Comparison of ENCODE assay signal across 10 mouse cellular contexts in genomic region chr2:134527419-134528114, GRCm38 (mm10). TPM values are rescaled to one million over a fixed set of nuclear protein-coding genes. Genes with fewer than 3 reads are reported as not detected.
DNase-seq lines count a peak whose midpoint lies in the region; ATAC-seq lines count a peak whose summit lies in the region.
"Had no signal": no experiment of that assay in that cellular context is flagged by ENCODE, and none has a peak within 500 bp of the region (broad histone marks: within the 10 kb centered on the region; RNA-seq: fewer than 3 reads in every experiment).

No protein-coding gene starts in this region.

- H3K27me3 ChIP-seq in forebrain, embryonic 13.5 days: no peaks in the 10 kb centered on the region
- H3K27me3 ChIP-seq in forebrain, embryonic 12.5 days: no peaks in the 10 kb centered on the region
- no peaks in the 10 kb centered on the region for H3K27me3 ChIP-seq in hindbrain, embryonic 11.5 days (ENCODE audit: control insufficient read depth, insufficient read depth, low read length)

- WGBS in forebrain, embryonic 13.5 days: 80% methylated on average over 11 of the region's 11 CpGs
- 73% methylated on average over 11 of the region's 11 CpGs for WGBS in forebrain, embryonic 12.5 days
- WGBS in hindbrain, embryonic 11.5 days: 72% methylated on average over 11 of the region's 11 CpGs

- H3K4me2 ChIP-seq in forebrain, embryonic 13.5 days: no peak overlapping the region
- no peak overlapping the region for H3K4me2 ChIP-seq in forebrain, embryonic 12.5 days
- H3K4me2 ChIP-seq in hindbrain, embryonic 11.5 days (replicated peaks; ENCODE audit: low read depth, low read length): no peak overlapping the region

- no peak overlapping the region for H3K4me3 ChIP-seq in forebrain, embryonic 13.5 days
- no peak overlapping the region for H3K4me3 ChIP-seq in forebrain, embryonic 12.5 days (replicated peaks)
- no peak overlapping the region for H3K4me3 ChIP-seq in hindbrain, embryonic 11.5 days (ENCODE audit: low read depth, low read length)

- peaks cover 6% of the 10 kb centered on the region; the same call in 1 of the 2 replicates for H3K4me1 ChIP-seq in forebrain, embryonic 13.5 days
- H3K4me1 ChIP-seq in forebrain, embryonic 12.5 days: peaks cover 3% of the 10 kb centered on the region; the same call in 1 of the 2 replicates
- H3K4me1 ChIP-seq in hindbrain, embryonic 11.5 days (replicated peaks; ENCODE audit: control insufficient read depth, insufficient read depth, low read length): no peaks in the 10 kb centered on the region

- H3K9ac ChIP-seq in forebrain, embryonic 13.5 days: no peak overlapping the region
- H3K9ac ChIP-seq in forebrain, embryonic 12.5 days: no peak overlapping the region
- no peak overlapping the region for H3K9ac ChIP-seq in hindbrain, embryonic 11.5 days (ENCODE audit: low read depth, low read length)

- H3K36me3 ChIP-seq in forebrain, embryonic 13.5 days (ENCODE audit: poor library complexity, severe bottlenecking): no peaks in the 10 kb centered on the region
- H3K36me3 ChIP-seq in forebrain, embryonic 12.5 days (replicated peaks): no peaks in the 10 kb centered on the region
- H3K36me3 ChIP-seq in hindbrain, embryonic 11.5 days (ENCODE audit: control insufficient read depth, insufficient read depth, low read length): no peaks in the 10 kb centered on the region

- H3K9me3 ChIP-seq in forebrain, embryonic 13.5 days (replicated peaks): no peaks in the 10 kb centered on the region
- no peaks in the 10 kb centered on the region for H3K9me3 ChIP-seq in forebrain, embryonic 12.5 days
- no peaks in the 10 kb centered on the region for H3K9me3 ChIP-seq in hindbrain, embryonic 11.5 days (ENCODE audit: control insufficient read depth, low read length)

- DNase-seq in hindbrain, embryonic 11.5 days (ENCODE audit: low spot score): peak; percentile 3
- peak; percentile 10 for DNase-seq in lung, postnatal 14 days
- no peak for DNase-seq in spleen, postnatal 4 days (ENCODE audit: low spot score in 2 of 2)
- no peak for DNase-seq in ovary, postnatal 36 days (ENCODE audit: low spot score)
- DNase-seq in cerebellum, postnatal 4 days (ENCODE audit: low spot score in 2 of 2): no peak

- peak; percentile 38; the same call in 1 of the 2 replicates for ATAC-seq in forebrain, embryonic 13.5 days
- ATAC-seq in forebrain, embryonic 12.5 days (ENCODE audit: low FRiP score): no peak
- ATAC-seq in common myeloid progenitor, adult 5-6 weeks (replicated peaks; ENCODE audit: low read depth, poor library complexity, severe bottlenecking): peak; percentile 92
- peak; percentile 30; the same call in 1 of the 2 replicates for ATAC-seq in hindbrain, embryonic 11.5 days (ENCODE audit: low FRiP score)

- H3K27ac ChIP-seq in forebrain, embryonic 13.5 days: no peak overlapping the region
- H3K27ac ChIP-seq in forebrain, embryonic 12.5 days: no peak overlapping the region
- H3K27ac ChIP-seq in hindbrain, embryonic 11.5 days (ENCODE audit: low read depth, low read length): no peak overlapping the region

RNA-seq across cellular contexts. Expression of gene Hao1, which starts 26.6 kb away (rescaled TPM):
- not detected in 2 replicates for polyA plus RNA-seq in forebrain, embryonic 13.5 days (2015; fragmentation: Nextera tagmentation; extraction: Ambion mirVana)
- polyA plus RNA-seq in forebrain, embryonic 12.5 days (2016; fragmentation: Nextera tagmentation; extraction: Ambion mirVana): not detected in 2 replicates
- total RNA-seq in common myeloid progenitor, adult 5-6 weeks (2017): not detected in 2 replicates
- polyA plus RNA-seq in hindbrain, embryonic 11.5 days (2014; fragmentation: Nextera tagmentation; extraction: Ambion mirVana): not detected in 2 replicates
- polyA plus RNA-seq: gonadal fat pad, adult 2 months; spleen, adult 2 months had no signal

Comparison
In these comparisons a context has a peak if more than half of its experiments do, and no peak if none do; other contexts are left out.
1. DNase-seq: peak in hindbrain, embryonic 11.5 days (single experiment) and lung, postnatal 14 days (single experiment); none in spleen, postnatal 4 days (0 of 2), ovary, postnatal 36 days (single experiment) and cerebellum, postnatal 4 days (0 of 2).